Mouse (Mus musculus): ENCODE measurements around the gene Ckmt1. TPM values are rescaled to one million over a fixed set of nuclear protein-coding genes. Genes with fewer than 3 reads are reported as not detected.

Ckmt1 gene
- 0.32 and 1.6 TPM in 2 replicates for polyA plus RNA-seq (2012; rRNA removed)

GRCm38 (mm10) chr2:121357494-121357893 lies at the start of gene Ckmt1:
TSS of gene Ckmt1 (plus strand) at chr2:121357714.

GRCm38 (mm10) chr2:121354820-121355592 lies 2.5 kb upstream of the Ckmt1 start, which contains the start of gene Ppip5k1:
TSS of gene Ppip5k1 (minus strand) at chr2:121355396.

GRCm38 (mm10) chr2:121386961-121387575 lies 29.6 kb downstream of the Ckmt1 start, which contains the start of gene Strc:
TSS of gene Strc (minus strand) at chr2:121387168.

Other genes with a start within 250 kb of the Ckmt1 start
- gene Tgm7, start 247.9 kb upstream of the Ckmt1 start, polyA plus RNA-seq (2012; rRNA removed), result 0.01 TPM in 1 of 2 replicates, not detected in the other
- 4.3 and 4.8 TPM in 2 replicates for gene Adal, start 217.3 kb upstream of the Ckmt1 start, polyA plus RNA-seq (2012; rRNA removed)
- gene Lcmt2, start 217.1 kb upstream of the Ckmt1 start, polyA plus RNA-seq (2012; rRNA removed), result 4.1 and 4.3 TPM in 2 replicates
- 10.3 and 12.0 TPM in 2 replicates for gene Tubgcp4, start 187.1 kb upstream of the Ckmt1 start, polyA plus RNA-seq (2012; rRNA removed)
- 2.5 and 2.7 TPM in 2 replicates for gene Zscan29, start 186.6 kb upstream of the Ckmt1 start, polyA plus RNA-seq (2012; rRNA removed)
- gene Trp53bp1, start 86.3 kb upstream of the Ckmt1 start, polyA plus RNA-seq (2012; rRNA removed), result 14.3 and 18.7 TPM in 2 replicates
- gene Map1a, start 68.1 kb upstream of the Ckmt1 start, polyA plus RNA-seq (2012; rRNA removed), result 0.03 and 0.12 TPM in 2 replicates
- 2.9 and 3.3 TPM in 2 replicates for gene Ppip5k1, start 2.3 kb upstream of the Ckmt1 start, polyA plus RNA-seq (2012; rRNA removed)
- not detected in 2 replicates for gene Strc, start 29.5 kb downstream of the Ckmt1 start, polyA plus RNA-seq (2012; rRNA removed)
- gene Pdia3, start 56.1 kb downstream of the Ckmt1 start, polyA plus RNA-seq (2012; rRNA removed), result 154 and 162 TPM in 2 replicates
- gene Catsper2, start 56.1 kb downstream of the Ckmt1 start, polyA plus RNA-seq (2012; rRNA removed), result 0.89 and 1.0 TPM in 2 replicates
- 2.2 and 2.7 TPM in 2 replicates for gene Ell3, start 86.6 kb downstream of the Ckmt1 start, polyA plus RNA-seq (2012; rRNA removed)
- gene Serf2, start 91.5 kb downstream of the Ckmt1 start, polyA plus RNA-seq (2012; rRNA removed), result 326 and 594 TPM in 2 replicates
- 17.5 and 21.9 TPM in 2 replicates for gene Hypk, start 95.6 kb downstream of the Ckmt1 start, polyA plus RNA-seq (2012; rRNA removed)
- 0.06 and 0.16 TPM in 2 replicates for gene Serinc4, start 99.1 kb downstream of the Ckmt1 start, polyA plus RNA-seq (2012; rRNA removed)
- gene Mfap1b, start 116.4 kb downstream of the Ckmt1 start, polyA plus RNA-seq (2012; rRNA removed), result 6.6 and 7.5 TPM in 2 replicates
- gene Mfap1a, start 149.0 kb downstream of the Ckmt1 start, polyA plus RNA-seq (2012; rRNA removed), result 4.9 and 5.0 TPM in 2 replicates
- gene Wdr76, start 149.0 kb downstream of the Ckmt1 start, polyA plus RNA-seq (2012; rRNA removed), result 5.6 and 5.7 TPM in 2 replicates

Measured in liver, embryonic 18 days (tissue).